Mouse (Mus musculus): ENCODE results near the gene Dnm3. TPM values are rescaled to one million over a fixed set of nuclear protein-coding genes. Genes with fewer than 3 reads are reported as not detected.

The Dnm3 gene
- total and polyA plus RNA-seq, 3 experiments, result not detected

- Histone ChIP-seq H3K27ac (ENCODE audit: control insufficient read depth, low read depth, low read length) (no peak overlapping the region), H3K36me3 (ENCODE audit: control insufficient read depth in 1 of 2, insufficient read depth in 2 of 2, low read length in 2 of 2) (no peaks in the 10 kb centered on the region), H3K4me1 (ENCODE audit: control insufficient read depth in 1 of 2, insufficient read depth in 2 of 2, low read length in 2 of 2) (no peaks in the 10 kb centered on the region), H3K27me3 (ENCODE audit: control insufficient read depth in 1 of 2, insufficient read depth in 2 of 2, low read length in 2 of 2) (peaks cover 2% of the 10 kb centered on the region in 2 experiments; a peak in 2 of 4 replicates), H3K4me3 (ENCODE audit: control insufficient read depth in 1 of 2, insufficient read depth in 1 of 2, low read depth in 2 of 2, low read length in 2 of 2) (no peak overlapping the region), H3K9ac (ENCODE audit: control insufficient read depth, low read depth, low read length, poor library complexity, severe bottlenecking) (no peak overlapping the region), H3K9me3 (replicated peaks; ENCODE audit: insufficient read depth, low read length) (no peaks in the 10 kb centered on the region), H3K79me2 (ENCODE audit: control insufficient read depth, insufficient read depth, low read length, poor library complexity) (no peaks in the 10 kb centered on the region)
- no peak for DNase-seq (ENCODE audit: low read depth, low spot score)
- TF ChIP-seq MAX (IDR thresholded peaks at IDR 0.05; ENCODE audit: low read length), result no peak
- no peak for TF ChIP-seq JUND (IDR thresholded peaks at IDR 0.05; ENCODE audit: low read depth, low read length)
- no peak for TF ChIP-seq TCF12 (IDR thresholded peaks at IDR 0.05; ENCODE audit: low read depth, low read length)
- no peak for TF ChIP-seq SMC3 (IDR thresholded peaks at IDR 0.05; ENCODE audit: low read depth, low read length)
- TF ChIP-seq USF2 (IDR thresholded peaks at IDR 0.05; ENCODE audit: borderline replicate concordance in 1 of 2, insufficient read depth in 1 of 2, low read depth in 1 of 2, low read length in 2 of 2), result no peak
- TF ChIP-seq NELFE (IDR thresholded peaks at IDR 0.05; ENCODE audit: low read depth, low read length), result no peak
- no peak for TF ChIP-seq RCOR1 (IDR thresholded peaks at IDR 0.05; ENCODE audit: low read depth, low read length)
- no peak for TF ChIP-seq MAZ (IDR thresholded peaks at IDR 0.05; ENCODE audit: low read depth, low read length)
- TF ChIP-seq TBP (IDR thresholded peaks at IDR 0.05; ENCODE audit: low read depth, low read length), result no peak
- no peak for TF ChIP-seq ZC3H11A (IDR thresholded peaks at IDR 0.05; ENCODE audit: low read depth, low read length)
These were observed 430.2 kb downstream of the Dnm3 start for GRCm38 (mm10) chr1:162047673-162048072.

GRCm38 (mm10) chr1:162043788-162044717, 433.8 kb downstream of the Dnm3 start:
- Histone ChIP-seq H3K27me3 (ENCODE audit: control insufficient read depth in 1 of 2, insufficient read depth in 2 of 2, low read length in 2 of 2) (peaks cover 2% of the 10 kb centered on the region in 2 experiments; a peak in 2 of 4 replicates), H3K27ac (ENCODE audit: control insufficient read depth, low read depth, low read length) (no peak overlapping the region), H3K79me2 (ENCODE audit: control insufficient read depth, insufficient read depth, low read length, poor library complexity) (no peaks in the 10 kb centered on the region), H3K9me3 (replicated peaks; ENCODE audit: insufficient read depth, low read length) (no peaks in the 10 kb centered on the region), H3K9ac (ENCODE audit: control insufficient read depth, low read depth, low read length, poor library complexity, severe bottlenecking) (no peak overlapping the region), H3K4me3 (ENCODE audit: control insufficient read depth in 1 of 2, insufficient read depth in 1 of 2, low read depth in 2 of 2, low read length in 2 of 2) (no peak overlapping the region), H3K36me3 (ENCODE audit: control insufficient read depth in 1 of 2, insufficient read depth in 2 of 2, low read length in 2 of 2) (peaks cover 0 to 2% of the 10 kb centered on the region in 2 experiments; a peak in 2 of 4 replicates), H3K4me1 (ENCODE audit: control insufficient read depth in 1 of 2, insufficient read depth in 2 of 2, low read length in 2 of 2) (0 out of 4 replicates have a peak, but pooled peaks cover 0 to 4% of the 10 kb centered on the region in 2 experiments)
- no peak for DNase-seq (ENCODE audit: low read depth, low spot score)
- no peak for TF ChIP-seq HCFC1 (IDR thresholded peaks at IDR 0.05; ENCODE audit: low read depth, low read length)
- no peak for TF ChIP-seq ELF1 (IDR thresholded peaks at IDR 0.05; ENCODE audit: low read depth, low read length)
- no peak for TF ChIP-seq MYC (IDR thresholded peaks at IDR 0.05; ENCODE audit: low read depth, low read length)
- TF ChIP-seq SMC3 (IDR thresholded peaks at IDR 0.05; ENCODE audit: low read depth, low read length), result no peak
- no peak for TF ChIP-seq ZMIZ1 (IDR thresholded peaks at IDR 0.05; ENCODE audit: low read depth, low read length)
- no peak for TF ChIP-seq JUND (IDR thresholded peaks at IDR 0.05; ENCODE audit: low read depth, low read length)
- no peak for TF ChIP-seq EP300 (IDR thresholded peaks at IDR 0.05; ENCODE audit: low read depth in 1 of 2, low read length in 2 of 2)
- TF ChIP-seq CTCF (IDR thresholded peaks at IDR 0.05 in 2 of 3, conservative IDR thresholded peaks at IDR 0.05 in 1 of 3; ENCODE audit: control insufficient read depth in 1 of 3, insufficient read depth in 1 of 3, low read depth in 2 of 3, low read length in 3 of 3, poor library complexity in 1 of 3, severe bottlenecking in 1 of 3), result no peak
- TF ChIP-seq E2F4 (IDR thresholded peaks at IDR 0.05; ENCODE audit: borderline replicate concordance, low read depth, low read length), result no peak
- TF ChIP-seq MXI1 (IDR thresholded peaks at IDR 0.05; ENCODE audit: low read depth, low read length), result no peak
- TF ChIP-seq CHD2 (IDR thresholded peaks at IDR 0.05; ENCODE audit: low read length), result no peak
- no peak for TF ChIP-seq ZC3H11A (IDR thresholded peaks at IDR 0.05; ENCODE audit: low read depth, low read length)
- TF ChIP-seq UBTF (IDR thresholded peaks at IDR 0.05; ENCODE audit: borderline replicate concordance, insufficient read depth, low read depth, low read length), result no peak
- TF ChIP-seq MAZ (IDR thresholded peaks at IDR 0.05; ENCODE audit: low read depth, low read length), result no peak
- no peak for TF ChIP-seq MAX (IDR thresholded peaks at IDR 0.05; ENCODE audit: low read length)
- no peak for TF ChIP-seq TCF12 (IDR thresholded peaks at IDR 0.05; ENCODE audit: low read depth, low read length)
